Mouse (Mus musculus): ENCODE data around the gene Slc16a8.

Slc16a8 gene

GRCm38 (mm10) chr15:79238036-79238435 lies 16.5 kb downstream of the Slc16a8 start:
- in situ Hi-C loops (cut with MboI; ENCODE audit: low pct_unique_long_range_greater_than_20kb in 1 of 2, low sequenced_read_pairs in 2 of 2, unreplicated experiment in 1 of 2) = loop anchor here in 1 of 2 experiments (10.0 to 25.0 kb wide), 2 partner anchors 247 to 399 kb away; no protein-coding TSS in a partner anchor

GRCm38 (mm10) chr15:79235268-79235667 lies 19.3 kb downstream of the Slc16a8 start:
- in situ Hi-C loops (cut with MboI; ENCODE audit: low pct_unique_long_range_greater_than_20kb in 1 of 2, low sequenced_read_pairs in 2 of 2, unreplicated experiment in 1 of 2) = loop anchor here in 1 of 2 experiments (10.0 to 25.0 kb wide), 2 partner anchors 250 to 402 kb away; no protein-coding TSS in a partner anchor

GRCm38 (mm10) chr15:79229058-79229821 lies 25.3 kb downstream of the Slc16a8 start, which contains the start of the genes Pick1 and Gm49486:
Gene Pick1 (plus strand): TSS chr15:79229173.
Gene Gm49486 (plus strand): TSS chr15:79229391.
- in situ Hi-C loops (cut with MboI; ENCODE audit: low pct_unique_long_range_greater_than_20kb in 1 of 2, low sequenced_read_pairs in 2 of 2, unreplicated experiment in 1 of 2) = loop anchor here in 1 of 2 experiments (25.0 kb wide), 1 partner anchor 408 kb away; no protein-coding TSS in a partner anchor

GRCm38 (mm10) chr15:79225780-79226179 lies 28.8 kb downstream of the Slc16a8 start:
- in situ Hi-C loops (cut with MboI; ENCODE audit: low pct_unique_long_range_greater_than_20kb in 1 of 2, low sequenced_read_pairs in 2 of 2, unreplicated experiment in 1 of 2) = loop anchor here in 1 of 2 experiments (25.0 kb wide), 1 partner anchor 412 kb away; no protein-coding TSS in a partner anchor

- in situ Hi-C loops (cut with MboI; ENCODE audit: low pct_unique_long_range_greater_than_20kb in 1 of 2, low sequenced_read_pairs in 2 of 2, unreplicated experiment in 1 of 2) = loop anchor here in 1 of 2 experiments (25.0 kb wide), 1 partner anchor 413 kb away; no protein-coding TSS in a partner anchor
These were observed 29.9 kb downstream of the Slc16a8 start for GRCm38 (mm10) chr15:79224685-79225084.

- in situ Hi-C loops (cut with MboI; ENCODE audit: low pct_unique_long_range_greater_than_20kb in 1 of 2, low sequenced_read_pairs in 2 of 2, unreplicated experiment in 1 of 2) = no loop called here
These were observed 30.9 kb downstream of the Slc16a8 start for GRCm38 (mm10) chr15:79223641-79224040.

GRCm38 (mm10) chr15:79219572-79219971 lies 35.0 kb downstream of the Slc16a8 start:
- in situ Hi-C loops (cut with MboI; ENCODE audit: low pct_unique_long_range_greater_than_20kb in 1 of 2, low sequenced_read_pairs in 2 of 2, unreplicated experiment in 1 of 2) = no loop called here

- in situ Hi-C loops (cut with MboI; ENCODE audit: low pct_unique_long_range_greater_than_20kb in 1 of 2, low sequenced_read_pairs in 2 of 2, unreplicated experiment in 1 of 2) = no loop called here
These were observed 38.4 kb downstream of the Slc16a8 start for GRCm38 (mm10) chr15:79216191-79216590.

- in situ Hi-C loops (cut with MboI; ENCODE audit: low pct_unique_long_range_greater_than_20kb in 1 of 2, low sequenced_read_pairs in 2 of 2, unreplicated experiment in 1 of 2) = no loop called here
These were observed 41.0 kb downstream of the Slc16a8 start for GRCm38 (mm10) chr15:79213591-79213990.

- in situ Hi-C loops (cut with MboI; ENCODE audit: low pct_unique_long_range_greater_than_20kb in 1 of 2, low sequenced_read_pairs in 2 of 2, unreplicated experiment in 1 of 2) = no loop called here
These were observed 41.7 kb downstream of the Slc16a8 start for GRCm38 (mm10) chr15:79212750-79213446.

- in situ Hi-C loops (cut with MboI; ENCODE audit: low pct_unique_long_range_greater_than_20kb in 1 of 2, low sequenced_read_pairs in 2 of 2, unreplicated experiment in 1 of 2) = no loop called here
These were observed 44.2 kb downstream of the Slc16a8 start for GRCm38 (mm10) chr15:79210357-79210756.

- in situ Hi-C loops (cut with MboI; ENCODE audit: low pct_unique_long_range_greater_than_20kb in 1 of 2, low sequenced_read_pairs in 2 of 2, unreplicated experiment in 1 of 2) = no loop called here
These were observed 45.7 kb downstream of the Slc16a8 start for GRCm38 (mm10) chr15:79208758-79209439.

- in situ Hi-C loops (cut with MboI; ENCODE audit: low pct_unique_long_range_greater_than_20kb in 1 of 2, low sequenced_read_pairs in 2 of 2, unreplicated experiment in 1 of 2) = no loop called here
These were observed 46.4 kb downstream of the Slc16a8 start for GRCm38 (mm10) chr15:79208211-79208610.

GRCm38 (mm10) chr15:79202575-79202974 lies 52.0 kb downstream of the Slc16a8 start:
- in situ Hi-C loops (cut with MboI; ENCODE audit: low pct_unique_long_range_greater_than_20kb in 1 of 2, low sequenced_read_pairs in 2 of 2, unreplicated experiment in 1 of 2) = no loop called here

GRCm38 (mm10) chr15:79201491-79202150 lies 52.9 kb downstream of the Slc16a8 start:
- in situ Hi-C loops (cut with MboI; ENCODE audit: low pct_unique_long_range_greater_than_20kb in 1 of 2, low sequenced_read_pairs in 2 of 2, unreplicated experiment in 1 of 2) = no loop called here

Data from mouse embryonic stem cell (cell line).